Mouse (Mus musculus): ENCODE measurements around the gene Fam49a.

- TF ChIP-seq CTCF (IDR thresholded peaks at IDR 0.05; ENCODE audit: borderline replicate concordance, extremely low read depth, insufficient read depth, insufficient read length): no peak
- TF ChIP-seq POLR2A (IDR thresholded peaks at IDR 0.05; ENCODE audit: borderline replicate concordance, extremely low read depth, insufficient read depth, insufficient read length, poor library complexity, severe bottlenecking): no peak
These were observed 105.5 kb downstream of the Fam49a start for GRCm38 (mm10) chr12:12367423-12367822.
